Mouse (Mus musculus) adrenal gland (tissue): Measurements from ENCODE around the gene Sfxn2.

Experiments used
- intact Hi-C: fragments of 180-260 bp; cut with DNase I; formaldehyde crosslinking; loops from one replicate; pipeline ENCODE4 v1.15.1; 2025
- long read RNA-seq, 2 experiments: library from polyadenylated mRNA; unstranded; transcript quantifications; one replicate each; pipeline ENCODE4 v2.0.0; 2020; ENCODE audit warnings: borderline replicate concordance in 1 of 2; ENCODE audit not compliant: insufficient replicate concordance in 1 of 2

Sfxn2 gene
- long read RNA-seq, experiment 1, full-length matches to known transcripts: 7 of 11 reads
- long read RNA-seq, experiment 1, partial matches to known transcripts: 0 of 11 reads
- long read RNA-seq, experiment 1, other reads (novel, unspliced or antisense): 4 of 11 reads
- long read RNA-seq, experiment 2, transcript Sfxn2-201 (12 exons, 3,205 nt): major isoform, 8 of 10 reads
- long read RNA-seq, experiment 2, partial matches to known transcripts: 1 of 10 reads
- long read RNA-seq, experiment 2, other reads (novel, unspliced or antisense): 1 of 10 reads

DNA sequence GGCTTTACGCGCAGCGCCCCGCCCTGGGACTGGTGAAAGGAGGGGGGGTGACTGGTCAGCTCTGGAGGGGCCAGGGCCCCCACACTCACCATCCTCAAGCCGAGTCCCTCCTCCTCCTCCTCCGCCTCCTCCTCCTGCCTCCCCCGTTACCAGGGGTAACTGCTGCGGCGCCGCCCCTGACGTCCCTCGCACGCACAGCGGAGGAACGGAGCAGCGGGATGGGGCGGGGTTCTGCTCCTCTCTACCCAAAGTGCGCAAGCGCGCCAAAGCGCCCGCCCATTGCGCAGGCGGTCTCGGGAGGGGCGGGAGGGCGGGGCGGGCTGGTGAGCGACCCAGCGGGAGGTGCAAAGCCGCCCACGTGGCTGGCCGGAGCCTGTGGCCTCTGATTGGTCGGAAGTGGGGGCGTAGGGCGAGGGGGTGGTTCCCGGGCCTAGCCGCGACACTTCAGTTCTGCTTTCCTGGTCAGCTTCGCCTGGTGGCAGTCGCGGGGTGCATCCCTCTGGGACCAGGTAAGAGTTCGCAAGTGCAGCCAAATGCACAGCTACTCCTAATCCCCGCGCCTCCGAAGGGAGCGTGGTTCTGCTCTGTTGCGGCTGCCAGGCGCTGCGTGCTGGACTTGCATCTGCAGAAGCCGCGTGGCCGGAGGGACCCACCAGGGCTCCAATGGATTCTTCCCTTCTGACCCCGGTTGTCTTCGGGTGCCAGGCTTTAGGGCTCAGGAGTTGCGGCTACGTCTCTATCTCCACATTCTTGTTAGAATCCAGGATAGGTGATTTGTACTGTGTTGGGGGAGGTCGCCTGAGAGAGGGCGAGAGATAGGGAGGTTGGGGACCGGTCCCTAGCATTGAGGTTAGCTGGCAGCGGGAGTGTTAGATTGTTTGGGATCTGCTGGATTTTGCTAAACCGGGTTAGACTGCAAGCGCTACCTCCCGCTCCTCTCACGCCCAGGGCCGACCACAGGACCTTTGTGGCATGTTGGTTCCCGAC is at the start of gene Sfxn2, which contains the start of gene Arl3:
Sfxn2 (plus strand) TSS at position 415 of the 987 bp plus-strand sequence.
Arl3 (minus strand) TSS at position 248 of the 987 bp plus-strand sequence.
- intact Hi-C loops: no loop called here

DNA sequence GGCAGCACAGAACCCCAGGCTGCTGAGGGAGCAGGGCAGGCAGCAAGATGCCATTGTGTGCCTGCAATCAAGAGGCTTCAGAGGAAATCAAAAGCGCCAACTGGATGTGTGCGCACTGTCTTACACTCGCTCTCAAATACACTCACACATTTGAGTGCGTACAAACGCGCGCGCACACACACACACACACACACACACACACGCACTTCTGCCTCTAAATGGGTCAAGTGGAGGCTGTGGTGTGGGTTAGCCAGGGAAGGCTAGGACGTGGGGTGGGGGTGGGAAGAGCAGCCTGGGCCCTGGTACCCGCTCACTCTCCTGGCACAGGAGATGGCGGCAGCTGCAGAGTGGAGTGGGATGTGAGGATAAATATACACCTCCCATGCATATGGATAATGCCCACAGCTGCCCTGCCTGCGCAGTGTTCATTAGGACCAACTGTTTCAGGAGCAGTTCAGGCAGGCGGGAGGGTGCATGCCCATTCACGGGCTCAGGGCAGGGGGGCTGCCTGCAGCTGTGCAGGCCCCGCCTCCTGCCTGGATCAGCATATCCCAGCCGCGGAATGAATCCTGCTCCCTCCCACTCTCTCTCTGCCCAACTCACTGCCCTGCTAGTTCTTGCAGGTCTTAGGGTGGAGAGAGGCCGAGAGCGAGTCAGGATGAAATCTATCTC is 49.5 kb upstream of the Sfxn2 start:
- intact Hi-C loops: no loop called here

- intact Hi-C loops: no loop called here
Measured at GRCm38 (mm10) chr19:46524152-46524544, 49.0 kb upstream of the Sfxn2 start.

- intact Hi-C loops: no loop called here
Measured at GRCm38 (mm10) chr19:46524601-46525321, 48.4 kb upstream of the Sfxn2 start.

DNA sequence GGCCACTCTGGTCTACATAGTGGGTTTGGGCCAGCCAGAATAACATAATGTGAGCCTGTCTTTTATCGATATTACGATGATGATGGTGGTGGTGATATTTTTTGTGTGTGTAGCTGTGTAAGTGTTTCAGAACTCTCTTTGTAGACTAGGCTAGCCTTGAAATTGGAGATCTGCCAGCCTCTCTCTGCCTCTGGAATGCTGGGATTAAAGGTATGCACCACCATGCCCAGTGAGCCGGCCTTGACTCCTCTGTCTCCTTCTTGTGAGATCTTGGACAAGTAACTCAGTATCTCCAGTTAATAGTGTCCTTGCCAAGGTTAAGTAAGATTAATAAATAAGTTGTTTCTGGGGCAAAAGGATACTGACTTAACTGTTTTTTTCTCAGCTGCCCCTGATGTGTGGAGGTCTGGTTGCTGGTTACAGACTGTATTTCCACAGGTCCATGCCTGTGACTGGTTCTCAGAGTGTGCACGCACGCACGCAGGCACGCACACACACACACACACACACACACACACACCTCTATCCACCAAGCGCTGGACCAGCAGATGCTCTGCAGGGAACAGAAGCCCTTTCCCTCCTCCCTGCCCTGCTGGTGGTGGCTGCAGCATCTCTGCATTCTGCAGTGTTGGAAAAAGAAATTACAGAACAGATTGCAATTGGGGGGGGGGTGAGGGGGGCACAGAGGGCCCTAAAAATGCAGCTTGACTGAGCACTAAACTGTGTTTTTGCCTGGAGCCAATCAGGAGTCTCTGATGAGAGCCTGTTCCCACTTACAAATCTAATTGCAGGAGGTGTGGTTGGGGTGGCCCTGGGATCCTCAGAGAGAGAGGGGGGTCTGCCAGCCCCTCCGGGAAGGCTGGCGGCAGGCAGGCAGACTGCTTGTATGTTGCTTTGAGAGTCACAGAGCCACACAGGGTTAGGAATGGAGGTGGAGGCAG is 47.2 kb upstream of the Sfxn2 start:
- intact Hi-C loops: no loop called here

DNA sequence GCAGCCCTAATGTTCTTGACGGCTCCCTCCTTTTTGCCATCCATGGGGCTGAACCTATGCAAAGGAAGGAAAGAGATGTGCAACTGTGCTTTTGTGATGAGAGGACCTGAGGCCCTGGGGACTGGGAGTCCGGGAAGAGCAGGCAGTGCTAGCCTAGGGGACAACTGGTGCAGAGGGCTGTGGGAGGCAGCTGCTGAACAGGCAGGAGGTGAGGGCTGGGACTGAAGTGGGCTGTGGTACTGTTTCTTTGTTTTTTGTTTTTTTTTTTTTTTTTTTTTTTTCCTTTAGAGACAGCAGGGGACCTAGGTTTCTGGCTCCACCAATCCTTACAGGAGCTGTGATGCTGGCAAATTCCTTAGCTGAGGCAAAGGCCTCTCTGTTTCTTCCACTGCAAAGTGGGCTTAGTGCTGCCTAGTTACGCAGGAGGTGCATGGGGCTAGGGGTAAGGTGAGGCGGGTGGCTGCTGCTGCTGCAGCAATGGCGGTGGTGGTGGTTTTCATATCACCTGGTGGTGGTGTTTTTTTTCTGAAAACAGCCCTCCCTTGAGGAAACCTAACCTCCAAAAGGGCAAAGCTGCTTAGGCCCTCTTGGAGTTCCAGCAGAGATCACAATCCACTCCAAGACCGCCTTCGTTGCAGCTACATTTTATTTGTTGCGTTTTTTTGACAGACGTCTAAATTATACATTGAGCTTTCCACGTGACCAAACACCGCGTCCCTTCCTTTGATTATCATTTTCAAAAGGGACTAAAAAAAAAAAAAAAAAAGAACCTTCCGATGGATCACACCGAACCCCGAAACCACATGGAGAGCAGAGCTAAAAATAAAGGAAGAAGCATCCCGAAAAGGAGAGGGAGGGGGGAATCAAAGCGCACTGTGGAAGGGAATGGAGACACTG is 45.3 kb upstream of the Sfxn2 start:
- intact Hi-C loops: no loop called here

DNA sequence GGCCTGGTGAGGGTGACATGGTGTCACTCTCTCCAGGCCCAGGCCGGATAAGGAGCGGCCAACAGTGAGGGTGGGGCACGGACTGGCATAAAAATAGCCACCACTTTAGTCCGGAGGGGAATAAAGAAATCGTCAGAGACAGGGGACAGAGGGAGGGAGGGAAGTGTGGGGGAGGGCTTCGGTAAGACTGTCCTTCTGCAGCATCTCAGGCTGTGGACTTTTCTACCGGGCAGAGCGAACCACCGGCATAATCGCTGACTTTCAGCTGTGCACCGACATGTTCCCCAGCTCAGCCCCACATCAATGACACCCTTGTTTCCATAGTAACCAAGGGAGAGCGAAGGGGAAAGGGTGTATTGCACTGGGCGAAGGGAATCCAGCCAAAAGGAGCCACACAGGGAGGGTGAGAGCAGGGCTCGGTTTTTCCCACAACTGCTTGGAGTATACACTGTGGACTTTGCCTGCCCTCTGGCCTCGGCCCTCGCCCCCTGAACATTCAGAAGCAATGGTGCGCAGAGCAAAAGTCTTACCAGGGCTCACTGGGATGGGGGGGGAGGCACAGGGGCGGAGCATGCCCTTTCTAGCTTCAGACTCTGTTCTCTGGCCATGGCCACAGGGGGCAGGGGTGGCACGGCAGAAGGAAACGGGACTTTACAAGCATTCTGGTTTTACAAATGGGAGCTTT is 44.5 kb upstream of the Sfxn2 start:
- intact Hi-C loops: no loop called here

DNA sequence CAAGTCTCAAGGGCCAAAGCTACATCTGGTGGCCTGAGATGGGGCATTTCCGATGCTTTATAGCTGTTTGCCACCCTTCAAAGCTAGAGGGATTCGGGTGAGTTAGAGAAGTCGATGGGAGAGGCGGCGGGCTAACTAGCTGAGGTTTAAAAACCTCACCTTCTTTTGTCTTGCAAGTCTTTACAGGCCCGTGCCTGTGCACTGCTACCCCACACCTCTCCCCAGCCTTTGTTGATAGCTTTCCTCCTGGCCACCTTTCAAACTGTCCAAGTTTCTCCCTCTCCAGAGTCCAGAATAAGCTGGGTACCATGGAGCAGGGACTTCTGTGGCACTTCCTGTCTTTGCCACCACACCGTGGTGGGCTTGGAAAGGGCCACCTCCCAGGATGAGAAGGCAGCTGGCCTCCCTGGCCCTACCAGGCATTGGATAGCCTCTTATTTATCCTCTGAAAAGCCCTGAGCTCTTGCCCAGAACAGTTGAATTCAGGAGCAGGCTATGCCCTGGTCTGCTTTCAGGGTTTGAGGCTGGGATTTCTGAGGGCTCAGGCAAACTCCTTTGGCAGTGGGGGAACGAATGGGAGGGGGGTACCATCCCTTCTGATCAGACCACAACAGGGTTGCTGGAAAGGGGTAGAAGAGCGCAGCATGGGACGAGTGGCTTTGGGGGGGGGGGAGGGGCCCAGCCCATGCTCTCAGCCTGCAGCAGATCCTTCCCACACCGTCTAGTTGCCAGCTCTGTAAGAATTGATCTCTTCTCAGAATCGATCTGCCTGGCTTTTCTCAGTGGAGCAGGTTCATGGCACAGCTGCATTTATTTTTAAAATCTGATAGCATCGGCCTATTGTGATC is 43.3 kb upstream of the Sfxn2 start:
- intact Hi-C loops: loop anchor here (10.0 kb wide), 1 partner anchor 125 kb away; no protein-coding TSS in a partner anchor

DNA sequence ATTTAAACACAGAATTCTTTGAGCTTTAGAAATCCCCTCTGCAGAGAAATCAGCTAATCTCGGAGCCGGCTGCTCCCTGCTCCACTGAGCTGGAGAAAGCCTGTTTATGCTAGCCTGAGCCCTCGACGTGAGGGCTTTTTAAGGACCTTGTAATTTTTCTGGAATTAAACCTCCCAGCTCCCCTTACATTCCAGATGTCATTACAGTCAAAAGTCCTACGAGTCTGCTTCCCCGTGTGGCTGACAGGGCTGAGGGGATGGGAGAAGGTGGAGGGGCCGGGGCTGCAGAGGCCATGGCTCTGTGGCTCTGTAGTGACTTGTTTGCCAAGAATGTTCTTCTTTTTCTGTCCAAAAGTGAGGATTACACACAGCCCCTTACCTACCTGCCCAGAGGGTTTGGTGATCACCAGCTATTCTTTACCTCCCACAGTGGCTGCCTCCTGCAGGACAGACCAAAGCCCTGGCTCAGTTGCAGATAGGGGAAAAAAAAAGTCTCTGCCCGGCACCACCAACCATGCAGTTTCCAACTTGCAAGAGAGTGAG is 42.6 kb upstream of the Sfxn2 start:
- intact Hi-C loops: loop anchor here (10.0 kb wide), 1 partner anchor 126 kb away; no protein-coding TSS in a partner anchor

DNA sequence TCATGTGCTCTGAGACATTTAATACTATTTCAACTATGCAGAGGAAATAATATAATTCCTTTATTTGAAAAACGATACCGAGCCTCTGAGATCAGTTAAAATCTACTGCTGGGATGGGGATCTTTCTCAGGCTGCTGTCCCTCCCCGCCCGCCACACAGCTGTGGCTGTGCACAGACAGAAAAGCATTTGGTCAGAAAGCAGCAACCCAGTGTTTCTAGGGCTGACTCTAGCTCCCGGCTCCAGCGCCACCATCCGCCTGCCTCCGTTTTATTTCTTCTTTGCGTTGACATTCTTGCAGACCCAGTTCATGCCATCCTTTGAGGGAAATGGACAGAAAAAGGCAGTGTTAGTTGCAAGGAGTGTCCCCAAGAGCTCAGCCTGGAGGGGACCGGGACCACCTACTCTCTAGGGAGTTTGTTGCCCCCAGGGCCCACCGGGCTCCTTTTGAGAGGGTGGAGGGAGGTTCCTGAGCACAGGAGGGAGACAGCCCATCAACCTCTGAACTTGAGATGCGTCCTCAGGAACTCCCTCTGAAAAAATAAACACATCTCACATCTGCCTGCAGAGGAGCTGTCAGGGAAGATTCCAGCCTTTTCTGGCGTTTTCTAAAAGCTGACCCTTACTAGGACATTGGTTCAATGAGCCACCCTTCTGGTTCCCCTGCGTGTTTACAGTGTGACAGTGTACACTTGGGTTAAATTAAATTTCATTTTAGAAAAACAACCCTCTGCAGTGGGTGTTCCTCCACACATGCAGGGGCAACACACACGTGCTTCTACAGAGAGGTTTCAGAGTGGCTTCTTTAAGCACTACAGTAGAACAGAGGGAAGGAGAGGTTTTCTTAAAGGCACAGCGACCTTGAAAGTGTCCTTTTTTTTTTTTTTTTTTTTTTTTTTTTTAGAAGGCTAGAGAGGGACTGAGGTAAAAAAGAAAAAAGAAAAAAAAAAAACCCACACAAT is 41.8 kb upstream of the Sfxn2 start:
- intact Hi-C loops: loop anchor here (10.0 kb wide), 1 partner anchor 127 kb away; no protein-coding TSS in a partner anchor

GRCm38 (mm10) chr19:46532031-46532688 is 41.0 kb upstream of the Sfxn2 start:
- intact Hi-C loops: loop anchor here (10.0 kb wide), 1 partner anchor 127 kb away; no protein-coding TSS in a partner anchor

- intact Hi-C loops: loop anchor here (10.0 kb wide), 1 partner anchor 128 kb away; no protein-coding TSS in a partner anchor
Measured at GRCm38 (mm10) chr19:46533066-46533465, 40.1 kb upstream of the Sfxn2 start.

GRCm38 (mm10) chr19:46533525-46533924 is 39.6 kb upstream of the Sfxn2 start:
- intact Hi-C loops: loop anchor here (10.0 kb wide), 1 partner anchor 129 kb away; no protein-coding TSS in a partner anchor

GRCm38 (mm10) chr19:46534542-46535098 is 38.5 kb upstream of the Sfxn2 start:
- intact Hi-C loops: loop anchor here (10.0 kb wide), 1 partner anchor 130 kb away; no protein-coding TSS in a partner anchor
